Mouse (Mus musculus) lung, postnatal 0 days (tissue): ENCODE data around the gene Slc16a11. TPM values are rescaled to one million over a fixed set of nuclear protein-coding genes. Genes with fewer than 3 reads are reported as not detected.
A peak's percentile ranks its signal among the peaks of the same experiment; 100 is the strongest.

Experiments used
- ATAC-seq: fragments of 200-750 bp; cut with Nextera tagmentation; 2 replicates; pipeline ENCODE4 v1.8.0; 2017; ENCODE audit warnings: moderate library complexity
- DNase-seq: peaks from one replicate; pipeline ENCODE4 v3.0.0-alpha.2; 2016; ENCODE audit warnings: low spot score
- H3K27ac ChIP-seq: fragments of 300-500 bp; sonication (generic); 2 replicates; pipeline ENCODE4 v1.5.1; 2014; ENCODE audit warnings: antibody characterized with exemption, mild to moderate bottlenecking, low read length, mixed read lengths
- H3K27me3 ChIP-seq: fragments of 300-500 bp; sonication (generic); replicated peaks from 2 replicates; pipeline ENCODE4 v1.6.1; 2014; ENCODE audit warnings: low read length, mixed read lengths; ENCODE audit not compliant: insufficient read depth
- H3K36me3 ChIP-seq: fragments of 300-500 bp; sonication (generic); 2 replicates; pipeline ENCODE4 v1.6.1; 2014; ENCODE audit warnings: low read length, mixed read lengths; ENCODE audit not compliant: insufficient read depth
- H3K4me1 ChIP-seq: fragments of 300-500 bp; sonication (generic); 2 replicates; pipeline ENCODE4 v1.6.1; 2014; ENCODE audit warnings: antibody characterized with exemption, low read depth, low read length, mixed read lengths; ENCODE audit not compliant: insufficient read depth
- H3K4me2 ChIP-seq: fragments of 300-500 bp; sonication (generic); replicated peaks from 2 replicates; pipeline ENCODE4 v1.6.1; 2014; ENCODE audit warnings: low read depth, mild to moderate bottlenecking, low read length, moderate library complexity, mixed read lengths
- H3K4me3 ChIP-seq: fragments of 300-500 bp; sonication (generic); 2 replicates; pipeline ENCODE4 v1.5.1; 2014; ENCODE audit warnings: low read depth, low read length
- H3K9ac ChIP-seq: fragments of 300-500 bp; sonication (generic); replicated peaks from 2 replicates; pipeline ENCODE4 v1.6.1; 2014; ENCODE audit warnings: low read depth, mild to moderate bottlenecking
- H3K9me3 ChIP-seq: fragments of 300-500 bp; sonication (generic); 2 replicates; pipeline ENCODE4 v1.6.1; 2016; ENCODE audit warnings: low read length, mixed read lengths
- CTCF ChIP-seq: IDR thresholded peaks from 2 replicates; pipeline ENCODE4 v1.5.1; 2016; ENCODE audit warnings: antibody characterized with exemption, mild to moderate bottlenecking
- EP300 ChIP-seq: IDR thresholded peaks from 2 replicates; pipeline ENCODE4 v1.6.1; 2016; ENCODE audit warnings: antibody characterized with exemption, mild to moderate bottlenecking, control low read depth
- WGBS: fragments of 180-500 bp; shearing (Covaris S2); extraction: QIAGEN DNeasy Blood & Tissue Kit; methylation state at CpG from one replicate; pipeline ENCODE4 v1.1.7; 2014; 5-methylcytosine and 5-hydroxymethylcytosine counted together
- polyA plus RNA-seq: library from polyadenylated mRNA; unstranded; fragments of >200 nt; fragmentation: Nextera tagmentation; extraction: Ambion mirVana; gene quantifications from 2 replicates; pipeline ENCODE4 v1.2.1, GENCODE M21; 2015

Gene Slc16a11
- polyA plus RNA-seq, 1 experiment from 2014 or later, result 7.9 TPM

DNA sequence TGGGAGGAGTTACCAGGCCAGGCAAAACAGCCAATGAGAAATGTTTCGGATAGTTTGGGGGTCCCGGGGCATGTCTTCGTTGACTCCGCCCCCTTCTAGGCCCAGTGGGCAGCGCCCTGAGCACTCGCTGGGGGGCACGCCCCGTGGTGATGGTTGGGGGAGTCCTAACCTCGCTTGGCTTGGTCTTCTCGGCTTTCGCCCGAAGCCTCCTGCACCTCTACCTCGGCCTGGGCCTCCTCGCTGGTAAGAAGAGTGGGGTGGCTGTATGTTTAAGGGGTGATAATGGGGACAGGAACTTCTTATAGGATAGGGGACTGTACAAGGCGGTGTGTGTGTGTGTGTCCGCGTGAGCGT lies 2.3 kb downstream of the Slc16a11 start:
- Histone ChIP-seq H3K27me3 (peaks cover 32% of the 10 kb centered on the region), H3K27ac (no peak overlapping the region), H3K36me3 (no peaks in the 10 kb centered on the region), H3K4me2 (peak overlapping the region; percentile 48; the same call in 1 of the 2 replicates), H3K9me3 (no peaks in the 10 kb centered on the region), H3K4me1 (peaks cover 13% of the 10 kb centered on the region; the same call in 1 of the 2 replicates), H3K9ac (no peak overlapping the region), H3K4me3 (no peak overlapping the region)
- 12% methylated on average over 17 of the region's 18 CpGs for WGBS
- ATAC-seq (no peak), DNase-seq (no peak)
- TF ChIP-seq CTCF (no peak), EP300 (no peak)

DNA sequence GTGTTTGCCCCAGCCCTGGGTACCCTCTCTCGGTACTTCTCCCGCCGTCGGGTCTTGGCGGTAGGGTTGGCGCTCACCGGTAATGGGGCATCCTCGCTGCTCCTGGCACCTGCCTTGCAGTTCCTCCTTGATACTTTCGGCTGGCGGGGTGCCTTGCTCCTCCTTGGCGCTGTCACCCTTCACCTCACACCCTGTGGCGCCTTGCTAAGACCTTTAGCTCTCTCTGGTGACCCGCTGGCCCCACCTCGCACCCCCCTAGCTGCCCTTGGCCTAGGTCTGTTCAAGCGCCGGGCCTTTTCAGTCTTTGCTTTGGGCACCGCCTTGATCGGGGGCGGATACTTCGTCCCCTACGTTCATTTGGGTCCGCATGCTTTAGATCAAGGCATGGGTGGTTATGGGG lies 2.7 kb downstream of the Slc16a11 start:
- H3K27me3 ChIP-seq, result peaks cover 32% of the 10 kb centered on the region
- H3K4me1 ChIP-seq, result peaks cover 16% of the 10 kb centered on the region; the same call in 1 of the 2 replicates
- no peak overlapping the region for H3K4me3 ChIP-seq
- H3K9ac ChIP-seq, result no peak overlapping the region
- 21% methylated on average over 19 of the region's 22 CpGs for WGBS
- TF ChIP-seq CTCF (no peak), EP300 (no peak)
- H3K36me3 ChIP-seq, result no peaks in the 10 kb centered on the region
- ATAC-seq, result no peak
- DNase-seq, result no peak
- H3K9me3 ChIP-seq, result no peaks in the 10 kb centered on the region
- no peak overlapping the region for H3K27ac ChIP-seq
- H3K4me2 ChIP-seq, result no peak overlapping the region

DNA sequence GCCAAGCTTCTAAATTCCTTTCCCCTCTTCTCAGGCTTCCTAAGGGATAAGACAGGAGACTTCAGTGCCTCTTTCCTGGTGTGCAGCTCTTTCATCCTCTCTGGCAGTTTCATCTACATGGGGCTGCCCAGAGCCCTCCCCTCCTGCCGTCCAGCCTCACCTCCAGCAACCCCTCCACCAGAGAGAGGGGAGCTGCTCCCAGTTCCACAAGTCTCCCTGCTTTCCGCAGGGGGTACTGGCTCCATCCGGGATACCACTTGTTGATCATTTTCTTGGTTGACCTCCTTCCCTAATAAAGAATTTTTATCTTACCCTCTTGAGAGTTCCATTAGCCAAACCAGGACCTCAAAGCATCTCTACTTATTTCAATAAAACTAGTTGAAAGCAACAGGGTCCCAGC lies 3.6 kb downstream of the Slc16a11 start:
- Histone ChIP-seq H3K4me2 (no peak overlapping the region), H3K4me1 (peaks cover 20% of the 10 kb centered on the region; the same call in 1 of the 2 replicates), H3K9ac (no peak overlapping the region), H3K4me3 (no peak overlapping the region), H3K36me3 (no peaks in the 10 kb centered on the region), H3K27ac (no peak overlapping the region), H3K9me3 (no peaks in the 10 kb centered on the region), H3K27me3 (peaks cover 32% of the 10 kb centered on the region)
- DNase-seq, result no peak
- no peak for ATAC-seq
- no peak for TF ChIP-seq CTCF
- TF ChIP-seq EP300, result no peak
- WGBS, result 80% methylated on average over 2 of the region's 3 CpGs

DNA sequence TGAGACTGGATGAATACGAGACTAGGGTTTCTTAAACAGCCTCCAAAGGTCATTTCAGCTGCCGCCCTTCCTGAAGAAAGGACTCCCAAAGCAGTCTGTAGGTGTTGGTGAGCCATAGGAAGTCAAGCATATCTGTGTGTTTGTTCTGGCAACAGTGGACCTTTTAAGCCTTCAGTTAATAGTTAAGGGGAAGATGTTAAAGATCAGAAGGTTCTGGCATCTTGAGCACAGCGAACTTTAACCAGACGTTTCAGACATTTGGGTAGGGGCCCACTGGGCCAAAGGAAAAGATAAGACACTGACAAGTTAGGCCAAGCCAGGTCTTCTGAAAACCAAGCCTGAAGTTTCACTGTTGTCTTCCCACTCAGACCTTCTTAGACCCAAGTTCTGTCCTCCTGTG lies 5.5 kb downstream of the Slc16a11 start:
- no peaks in the 10 kb centered on the region for H3K9me3 ChIP-seq
- no peak for TF ChIP-seq EP300
- TF ChIP-seq CTCF, result no peak

DNA sequence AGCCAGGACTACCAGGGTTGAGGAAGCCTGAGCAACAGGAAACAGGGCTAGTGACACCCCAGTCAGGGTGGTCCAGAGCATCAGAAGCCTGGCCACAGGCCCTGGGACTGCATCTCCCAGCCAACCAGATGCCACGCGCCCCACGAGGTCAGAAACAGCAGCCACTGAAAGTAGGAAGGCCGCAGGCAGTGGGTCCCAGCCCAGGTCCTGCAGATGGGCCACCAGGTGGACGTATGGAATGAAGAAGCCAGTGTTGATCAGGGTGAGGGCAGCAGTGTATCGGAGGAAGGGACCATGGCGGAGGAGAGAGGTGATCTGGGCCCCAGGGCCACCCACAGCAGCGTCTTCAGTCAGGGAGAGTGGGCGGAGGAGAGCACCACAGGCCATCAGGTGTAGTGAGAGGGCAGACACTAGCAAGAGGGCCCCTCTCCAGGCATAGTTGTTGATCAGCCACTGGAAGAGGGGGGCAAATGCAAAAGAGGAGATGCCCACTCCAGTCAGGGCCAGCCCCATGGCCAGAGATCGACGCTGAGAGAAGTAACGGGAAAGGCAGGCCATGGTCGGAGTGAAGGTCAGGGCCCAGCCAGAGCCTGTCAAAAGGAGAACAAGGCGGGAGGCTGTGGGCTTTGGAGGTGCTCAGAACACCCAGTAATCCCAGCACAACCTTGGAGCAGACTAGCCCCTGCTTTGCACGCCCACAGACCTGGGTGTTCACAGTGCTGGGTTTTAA lies 6.4 kb downstream of the Slc16a11 start:
- Histone ChIP-seq H3K36me3 (no peaks in the 10 kb centered on the region), H3K9me3 (no peaks in the 10 kb centered on the region), H3K4me2 (no peak overlapping the region), H3K27me3 (peaks cover 27% of the 10 kb centered on the region), H3K4me3 (no peak overlapping the region), H3K27ac (no peak overlapping the region), H3K9ac (no peak overlapping the region), H3K4me1 (peaks cover 24% of the 10 kb centered on the region; the same call in 1 of the 2 replicates)
- ATAC-seq, result no peak
- 88% methylated on average over 15 of the region's 15 CpGs for whole genome bisulfite sequencing
- DNase-seq, result no peak
- no peak for TF ChIP-seq EP300
- no peak for TF ChIP-seq CTCF

More for the DNA sequence above, 5.5 kb downstream of the Slc16a11 start:
- H3K36me3 ChIP-seq, result no peaks in the 10 kb centered on the region
- no peak overlapping the region for H3K9ac ChIP-seq
- H3K4me2 ChIP-seq, result no peak overlapping the region
- peaks cover 32% of the 10 kb centered on the region for H3K27me3 ChIP-seq
- peaks cover 27% of the 10 kb centered on the region; the same call in 1 of the 2 replicates for H3K4me1 ChIP-seq
- H3K27ac ChIP-seq, result no peak overlapping the region
- no peak overlapping the region for H3K4me3 ChIP-seq
- ATAC-seq (no peak), DNase-seq (no peak)
- WGBS, result 74% methylated on average over 4 of the region's 4 CpGs

DNA sequence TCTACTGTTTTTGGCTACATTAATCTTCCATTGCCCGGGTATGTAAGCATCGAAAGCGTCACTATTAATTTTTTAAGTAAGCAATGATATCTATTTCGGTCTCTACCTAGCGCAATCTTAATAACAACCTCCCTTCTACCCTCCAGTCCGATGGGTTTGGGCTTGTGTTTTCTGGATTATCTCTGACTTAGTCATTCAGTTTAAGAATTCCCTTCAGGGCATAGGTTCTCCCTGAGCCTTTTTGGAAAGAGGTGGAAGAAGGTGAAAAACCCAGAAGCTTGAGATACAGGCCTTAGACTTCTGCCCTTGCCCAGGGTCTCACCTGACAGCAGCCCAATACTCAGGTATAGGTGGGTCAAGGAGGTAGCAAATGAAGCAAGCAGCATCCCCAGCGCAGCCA lies 7.3 kb downstream of the Slc16a11 start:
- peaks cover 14% of the 10 kb centered on the region; the same call in 1 of the 2 replicates for H3K4me1 ChIP-seq
- H3K27ac ChIP-seq, result no peak overlapping the region
- H3K9ac ChIP-seq, result no peak overlapping the region
- WGBS, result 64% methylated on average over 7 of the region's 7 CpGs
- TF ChIP-seq CTCF (no peak), EP300 (no peak)
- H3K36me3 ChIP-seq, result no peaks in the 10 kb centered on the region
- ATAC-seq (no peak), DNase-seq (no peak)
- peak overlapping the region; percentile 85 for H3K4me2 ChIP-seq
- peaks cover 18% of the 10 kb centered on the region for H3K27me3 ChIP-seq
- peak overlapping the region; percentile 43 for H3K4me3 ChIP-seq
- H3K9me3 ChIP-seq, result no peaks in the 10 kb centered on the region
